Mouse (Mus musculus) midbrain, embryonic 15.5 days (tissue): Measurements from ENCODE around the gene Prkcz. TPM values are rescaled to one million over a fixed set of nuclear protein-coding genes. Genes with fewer than 3 reads are reported as not detected.

ENCODE experiments used
- ATAC-seq: fragments of 200-750 bp; cut with Nextera tagmentation; replicated peaks from 2 replicates; pipeline ENCODE4 v1.8.0; 2017; ENCODE audit warnings: moderate TSS enrichment
- H3K27ac ChIP-seq: fragments of 300-500 bp; sonication (generic); 2 replicates; pipeline ENCODE4 v1.5.1; 2015; ENCODE audit warnings: mild to moderate bottlenecking, inconsistent platforms
- H3K27me3 ChIP-seq: fragments of 300-500 bp; sonication (generic); replicated peaks from 2 replicates; pipeline ENCODE4 v1.6.1; 2015; ENCODE audit warnings: inconsistent platforms
- H3K36me3 ChIP-seq: fragments of 300-500 bp; sonication (generic); replicated peaks from 2 replicates; pipeline ENCODE4 v1.6.1; 2015; ENCODE audit warnings: inconsistent platforms
- H3K4me1 ChIP-seq: fragments of 300-500 bp; sonication (generic); 2 replicates; pipeline ENCODE4 v1.6.1; 2015; ENCODE audit warnings: inconsistent platforms
- H3K4me2 ChIP-seq: fragments of 300-500 bp; sonication (generic); 2 replicates; pipeline ENCODE4 v1.6.1; 2015; ENCODE audit warnings: inconsistent platforms, mild to moderate bottlenecking, moderate library complexity
- H3K4me3 ChIP-seq: fragments of 300-500 bp; sonication (generic); 2 replicates; pipeline ENCODE4 v1.5.1; 2015; ENCODE audit warnings: mild to moderate bottlenecking, inconsistent platforms
- H3K9ac ChIP-seq: fragments of 300-500 bp; sonication (generic); 2 replicates; pipeline ENCODE4 v1.6.1; 2015; ENCODE audit warnings: mild to moderate bottlenecking, inconsistent platforms
- H3K9me3 ChIP-seq: fragments of 300-500 bp; sonication (generic); 2 replicates; pipeline ENCODE4 v1.6.1; 2016; ENCODE audit warnings: inconsistent platforms
- WGBS: fragments of 180-500 bp; shearing (Covaris S2); methylation state at CpG from one replicate; pipeline ENCODE4 v1.1.7; 2015; ENCODE audit warnings: mixed read lengths; 5-methylcytosine and 5-hydroxymethylcytosine counted together
- polyA plus RNA-seq: library from polyadenylated mRNA; unstranded; fragments of >200 nt; fragmentation: Nextera tagmentation; extraction: Ambion mirVana; gene quantifications from 2 replicates; pipeline ENCODE4 v1.2.1, GENCODE M21; 2015

The Prkcz gene
- polyA plus RNA-seq, 1 experiment from 2014 or later = 95.6 TPM

DNA sequence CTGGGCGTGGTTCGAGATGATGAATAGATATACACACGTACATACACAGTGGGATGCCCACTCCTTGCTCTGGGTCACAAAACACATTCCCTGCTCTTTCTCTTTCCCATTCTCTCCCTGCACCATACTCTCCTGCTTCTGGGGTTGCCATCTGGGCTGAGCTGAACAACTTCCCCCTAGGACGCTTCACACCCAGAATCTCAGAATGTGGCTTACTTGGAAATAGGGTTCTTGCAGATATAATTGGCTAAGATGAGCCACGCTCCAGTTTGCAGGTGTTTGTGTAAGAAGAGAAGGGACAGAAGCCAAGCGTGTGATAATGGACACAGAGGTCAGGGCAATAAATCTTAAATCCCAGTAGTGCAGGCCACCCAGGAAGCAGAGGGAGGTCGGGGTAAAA is 20.8 kb upstream of the Prkcz start:
- Histone ChIP-seq H3K4me1 (no peaks in the 10 kb centered on the region), H3K4me3 (no peak overlapping the region), H3K9me3 (no peaks in the 10 kb centered on the region), H3K27me3 (no peaks in the 10 kb centered on the region), H3K4me2 (no peak overlapping the region), H3K27ac (no peak overlapping the region), H3K36me3 (no peaks in the 10 kb centered on the region), H3K9ac (no peak overlapping the region)
- ATAC-seq = no peak
- 61% methylated on average over 7 of the region's 7 CpGs for WGBS

DNA sequence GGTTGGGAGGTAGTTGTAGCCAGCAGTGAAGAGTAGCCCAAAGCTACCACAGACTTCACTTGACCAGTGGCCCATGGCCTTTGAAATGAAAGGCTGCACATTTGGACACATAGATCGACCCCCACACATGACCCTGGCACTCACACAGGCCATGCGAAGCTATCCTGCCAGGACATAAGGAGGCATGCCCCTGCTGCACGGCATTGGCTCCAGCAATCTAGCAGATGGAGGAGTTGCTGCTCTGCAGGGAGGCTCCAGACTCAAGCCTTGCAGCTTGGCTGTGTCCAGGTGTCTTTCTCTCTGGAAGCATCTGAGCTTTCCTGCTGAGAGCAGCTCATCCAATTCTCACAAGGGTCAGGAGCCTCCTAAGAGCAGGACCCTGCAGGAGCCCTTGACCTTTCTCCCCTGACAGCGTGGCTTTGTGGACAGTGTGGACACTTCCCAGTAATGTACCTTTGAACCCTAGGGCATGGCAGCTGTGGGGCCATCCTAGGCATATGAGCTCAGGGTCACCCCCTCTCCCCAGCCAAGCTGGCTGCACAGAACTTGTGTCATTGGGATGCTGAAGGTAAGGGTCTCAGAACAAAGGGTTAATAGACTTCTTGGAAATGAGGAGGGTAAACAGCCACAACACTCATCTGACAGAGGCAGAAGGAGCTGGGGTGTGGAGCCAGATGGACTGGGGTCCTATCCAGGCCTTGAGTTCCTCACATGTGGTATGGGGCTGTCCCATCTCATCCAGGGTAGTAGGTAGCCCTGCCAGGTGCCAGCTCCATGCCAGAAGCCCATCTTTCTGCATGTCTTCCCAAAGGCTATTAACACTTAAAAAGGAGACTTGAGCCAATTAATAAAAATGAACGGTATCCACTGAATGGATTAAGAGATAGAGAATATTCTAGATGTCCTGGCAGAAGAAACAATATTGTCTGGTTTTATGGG is 10.9 kb upstream of the Prkcz start:
- Histone ChIP-seq H3K4me3 (no peak overlapping the region), H3K9me3 (no peaks in the 10 kb centered on the region), H3K9ac (no peak overlapping the region), H3K36me3 (no peaks in the 10 kb centered on the region), H3K27ac (no peak overlapping the region), H3K4me1 (no peaks in the 10 kb centered on the region), H3K27me3 (no peaks in the 10 kb centered on the region), H3K4me2 (no peak overlapping the region)
- 78% methylated on average over 5 of the region's 5 CpGs for WGBS
- no peak for ATAC-seq

DNA sequence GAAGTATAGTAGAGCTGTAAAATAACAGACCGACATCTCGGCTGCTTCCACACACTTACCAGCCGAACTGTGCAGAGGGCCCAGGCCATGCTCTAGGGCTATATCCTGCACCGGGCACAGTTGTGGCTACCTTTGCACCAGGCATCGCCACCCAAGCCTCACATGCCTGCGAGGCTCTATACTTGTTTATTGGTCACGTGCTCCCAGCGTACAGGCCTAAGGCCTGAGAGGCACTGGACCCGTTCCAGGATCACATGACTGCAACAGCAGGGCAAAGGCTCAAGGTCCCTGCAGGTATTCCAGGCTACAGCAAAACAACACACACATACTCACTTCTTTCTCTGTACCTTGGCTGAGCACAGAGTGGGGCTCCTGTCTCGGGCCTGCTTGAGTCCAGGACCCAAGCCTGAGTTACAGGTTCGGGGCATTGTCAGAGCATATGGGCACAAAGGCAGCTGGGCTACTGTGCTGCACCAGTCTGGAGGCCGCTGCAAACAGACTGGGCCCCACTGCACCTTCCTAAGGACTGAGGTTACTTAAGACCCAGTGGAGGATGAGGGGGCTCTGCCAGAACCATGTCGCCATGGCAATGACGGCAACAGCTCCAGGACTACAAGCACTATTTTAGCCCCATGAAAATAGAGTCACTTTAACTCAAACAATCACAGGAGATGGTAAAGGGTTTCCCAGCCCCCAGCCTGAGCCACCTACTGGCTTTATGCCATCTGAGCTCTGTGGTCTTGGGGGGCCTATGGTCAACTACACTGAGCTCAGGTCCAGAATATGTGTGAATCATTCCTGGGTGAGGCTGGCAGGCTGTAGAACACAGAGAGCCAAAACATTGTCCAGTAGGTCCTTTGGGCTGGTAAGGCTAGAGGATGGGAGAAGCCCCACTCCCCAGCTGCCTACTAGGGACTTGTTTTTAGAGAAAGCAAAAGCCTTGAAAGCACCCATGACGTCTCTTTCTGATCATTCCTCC is 9.9 kb upstream of the Prkcz start:
- Histone ChIP-seq H3K27ac (no peak overlapping the region), H3K9ac (no peak overlapping the region), H3K4me1 (no peaks in the 10 kb centered on the region), H3K36me3 (no peaks in the 10 kb centered on the region), H3K9me3 (no peaks in the 10 kb centered on the region), H3K4me3 (no peak overlapping the region), H3K27me3 (peaks cover 4% of the 10 kb centered on the region; the same call in 1 of the 2 replicates), H3K4me2 (no peak overlapping the region)
- ATAC-seq = no peak
- WGBS = 87% methylated on average over 15 of the region's 15 CpGs

DNA sequence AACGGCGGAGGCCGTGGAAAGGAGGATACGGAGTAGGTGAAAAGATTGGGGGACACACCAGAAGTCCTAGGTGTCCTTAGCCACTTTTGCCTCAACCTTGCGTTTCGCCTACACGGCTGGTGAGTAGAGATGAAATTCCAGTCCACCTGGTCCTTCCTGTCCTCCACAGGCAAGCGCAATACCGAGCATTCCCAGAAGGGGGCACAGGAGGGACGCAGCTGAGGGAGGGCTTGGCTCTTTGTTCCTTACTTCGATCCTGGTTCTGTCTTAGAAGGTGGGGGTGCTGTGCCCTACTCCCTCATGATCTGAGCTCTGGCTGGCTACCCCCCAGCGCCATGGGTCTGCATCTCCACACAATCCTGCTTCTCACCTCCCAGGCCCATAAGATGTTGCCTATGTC is 7.5 kb upstream of the Prkcz start:
- ATAC-seq = no peak
- Histone ChIP-seq H3K9me3 (no peaks in the 10 kb centered on the region), H3K4me1 (no peaks in the 10 kb centered on the region), H3K27me3 (peaks cover 10% of the 10 kb centered on the region), H3K9ac (no peak overlapping the region), H3K4me2 (no peak overlapping the region), H3K4me3 (no peak overlapping the region), H3K36me3 (no peaks in the 10 kb centered on the region), H3K27ac (no peak overlapping the region)
- 27% methylated on average over 12 of the region's 12 CpGs for WGBS

DNA sequence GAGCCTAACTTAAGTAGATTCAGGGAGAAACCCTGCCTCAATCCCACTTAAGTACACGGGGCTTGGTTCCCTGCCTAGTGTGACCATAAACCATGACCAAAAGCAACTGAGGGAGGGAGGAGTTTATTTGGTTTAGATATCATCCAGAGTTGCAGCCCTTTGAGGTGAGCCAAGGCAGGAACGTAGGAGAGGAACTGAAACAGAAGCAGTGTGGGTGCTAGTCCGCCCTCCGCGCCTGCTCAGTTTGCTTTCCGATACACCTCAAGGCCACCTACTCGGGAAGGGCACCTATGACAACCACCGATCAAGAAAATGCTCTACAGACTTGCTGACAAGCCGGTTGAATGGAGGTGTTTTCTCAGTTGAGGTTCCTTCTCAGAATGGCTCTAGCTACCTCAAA is 6.6 kb upstream of the Prkcz start:
- Histone ChIP-seq H3K4me2 (no peak overlapping the region), H3K27me3 (peaks cover 19% of the 10 kb centered on the region), H3K9ac (no peak overlapping the region), H3K4me3 (no peak overlapping the region), H3K4me1 (no peaks in the 10 kb centered on the region), H3K36me3 (no peaks in the 10 kb centered on the region), H3K9me3 (no peaks in the 10 kb centered on the region), H3K27ac (no peak overlapping the region)
- 93% methylated on average over 9 of the region's 9 CpGs for WGBS
- no peak for ATAC-seq

DNA sequence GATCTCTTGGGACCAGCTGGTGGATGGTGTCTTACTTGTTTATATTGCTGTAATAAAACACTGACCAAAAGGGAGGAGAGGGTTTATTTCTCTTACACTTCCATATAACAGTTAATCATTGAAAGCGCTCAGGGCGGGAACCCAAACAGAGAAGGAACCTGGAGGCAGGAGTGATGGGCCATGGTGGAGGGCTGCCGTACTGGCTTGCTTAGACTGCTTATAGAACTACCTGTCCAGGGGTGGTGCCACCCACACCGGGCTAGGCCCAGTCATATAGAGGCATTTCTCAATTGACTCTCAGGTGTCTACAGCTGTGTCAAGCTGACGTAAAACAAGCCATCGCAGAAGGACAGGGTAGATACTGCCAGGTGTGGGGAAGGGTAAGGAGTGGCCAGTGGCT is 5.6 kb upstream of the Prkcz start:
- no peak overlapping the region for H3K9ac ChIP-seq
- no peak overlapping the region for H3K4me3 ChIP-seq
- no peak overlapping the region for H3K27ac ChIP-seq
- peaks cover 29% of the 10 kb centered on the region for H3K27me3 ChIP-seq
- H3K4me1 ChIP-seq = peaks cover 3% of the 10 kb centered on the region
- 95% methylated on average over 6 of the region's 6 CpGs for WGBS
- no peaks in the 10 kb centered on the region for H3K36me3 ChIP-seq
- no peak for ATAC-seq
- H3K4me2 ChIP-seq = no peak overlapping the region
- H3K9me3 ChIP-seq = no peaks in the 10 kb centered on the region

DNA sequence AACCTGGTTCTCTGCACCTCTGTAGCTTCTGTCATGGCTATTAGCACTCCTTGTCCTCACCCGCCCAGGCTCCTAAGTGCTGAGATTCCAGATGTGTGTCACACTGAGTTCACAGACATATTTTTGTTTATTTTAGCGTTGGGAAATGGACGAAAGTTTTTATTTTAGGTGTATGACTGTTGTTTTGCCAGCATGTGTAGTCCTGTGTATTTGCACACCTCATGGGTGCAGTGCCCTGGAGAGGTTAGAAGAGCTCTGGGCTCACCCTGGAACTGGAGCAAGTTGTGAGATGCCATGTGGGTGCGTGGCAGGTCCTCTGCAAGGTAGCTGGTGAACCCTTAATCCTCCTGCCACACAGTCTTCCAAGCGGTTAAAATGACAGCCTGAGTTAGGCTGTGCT is 1.3 kb upstream of the Prkcz start:
- 44% methylated on average over 5 of the region's 5 CpGs for WGBS
- Histone ChIP-seq H3K27me3 (peaks cover 58% of the 10 kb centered on the region), H3K4me1 (peaks cover 13% of the 10 kb centered on the region), H3K9me3 (no peaks in the 10 kb centered on the region), H3K36me3 (no peaks in the 10 kb centered on the region), H3K4me3 (no peak overlapping the region), H3K4me2 (no peak overlapping the region), H3K9ac (no peak overlapping the region), H3K27ac (no peak overlapping the region)
- ATAC-seq = no peak

DNA sequence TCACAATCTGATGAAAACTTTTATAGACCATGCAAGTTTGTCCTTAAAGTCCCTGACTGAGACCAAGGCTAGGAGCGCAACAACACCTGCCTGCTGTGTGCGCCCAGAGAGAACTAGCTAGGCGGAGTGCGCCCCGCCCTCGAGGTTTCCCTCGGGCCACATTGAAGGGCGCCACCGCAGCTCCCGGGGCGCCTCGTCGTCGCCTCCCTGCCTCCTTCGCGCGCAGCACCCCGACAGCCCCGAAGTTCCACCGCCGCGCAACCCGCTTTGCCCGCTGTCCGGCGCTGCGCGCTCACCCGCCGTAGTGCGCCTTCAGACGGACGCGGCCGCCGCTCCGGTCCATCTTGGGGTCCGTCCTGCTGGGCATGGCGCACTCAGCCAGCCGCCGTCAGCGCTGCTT is 305 bp downstream of the Prkcz start:
- H3K27ac ChIP-seq = no peak overlapping the region
- no peaks in the 10 kb centered on the region for H3K36me3 ChIP-seq
- WGBS = under 1% methylated on average over 33 of the region's 42 CpGs
- peaks cover 13% of the 10 kb centered on the region for H3K4me1 ChIP-seq
- peak overlapping the region; percentile 42 for H3K4me3 ChIP-seq
- 0 out of 2 replicates have a peak overlapping the region, but pooled peaks have one; percentile 6 for H3K9ac ChIP-seq
- peak overlapping the region; percentile 65 for H3K4me2 ChIP-seq
- H3K27me3 ChIP-seq = peaks cover 52% of the 10 kb centered on the region
- no peaks in the 10 kb centered on the region for H3K9me3 ChIP-seq
- ATAC-seq = no peak

DNA sequence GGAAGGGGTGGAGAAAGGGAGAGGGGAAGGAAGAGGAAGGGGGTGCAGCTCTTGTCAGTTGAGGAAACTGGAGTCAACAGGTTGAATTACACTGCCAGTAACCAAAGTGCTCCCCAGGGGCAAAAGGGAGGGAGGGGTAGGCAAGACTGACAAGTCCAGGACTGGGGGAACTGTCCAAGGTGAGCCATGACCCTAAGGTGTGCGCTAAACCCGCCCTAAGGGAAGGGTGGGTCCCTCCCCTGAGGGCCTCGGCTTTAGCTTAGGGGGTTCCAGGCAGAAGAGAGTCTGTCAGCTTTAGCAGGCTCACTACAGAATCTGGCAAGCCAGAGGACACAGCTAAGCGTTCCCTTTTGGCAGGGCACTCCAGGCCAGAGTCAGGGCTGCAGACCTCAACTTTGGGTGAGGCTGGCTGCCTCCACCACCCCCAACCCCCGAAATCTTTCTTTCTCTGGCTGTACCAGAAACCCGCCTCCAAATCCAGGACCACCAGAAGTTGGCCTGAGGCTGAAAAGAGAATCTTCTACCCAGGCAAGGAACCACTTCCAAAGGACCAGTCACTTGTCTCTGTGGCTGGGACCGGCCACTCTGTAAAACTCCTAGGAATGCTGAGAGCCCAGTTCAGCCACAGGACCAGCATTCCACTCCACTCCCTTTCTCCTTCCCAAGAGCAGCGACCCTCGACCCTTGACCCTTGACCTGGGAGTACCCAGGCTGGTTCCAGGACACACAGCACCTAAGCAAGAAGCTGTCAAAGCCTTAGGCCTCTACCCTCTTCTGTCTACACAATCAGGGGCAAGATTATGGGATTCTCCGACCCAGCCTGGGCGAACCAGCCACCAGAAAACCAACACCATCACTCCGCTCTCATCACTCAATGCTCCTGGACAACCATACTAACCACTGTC is 1.3 kb downstream of the Prkcz start:
- Histone ChIP-seq H3K27ac (no peak overlapping the region), H3K36me3 (no peaks in the 10 kb centered on the region), H3K4me2 (no peak overlapping the region), H3K9ac (no peak overlapping the region), H3K4me1 (peaks cover 13% of the 10 kb centered on the region), H3K27me3 (peaks cover 52% of the 10 kb centered on the region), H3K9me3 (no peaks in the 10 kb centered on the region), H3K4me3 (no peak overlapping the region)
- 47% methylated on average over 12 of the region's 12 CpGs for WGBS
- no peak for ATAC-seq

DNA sequence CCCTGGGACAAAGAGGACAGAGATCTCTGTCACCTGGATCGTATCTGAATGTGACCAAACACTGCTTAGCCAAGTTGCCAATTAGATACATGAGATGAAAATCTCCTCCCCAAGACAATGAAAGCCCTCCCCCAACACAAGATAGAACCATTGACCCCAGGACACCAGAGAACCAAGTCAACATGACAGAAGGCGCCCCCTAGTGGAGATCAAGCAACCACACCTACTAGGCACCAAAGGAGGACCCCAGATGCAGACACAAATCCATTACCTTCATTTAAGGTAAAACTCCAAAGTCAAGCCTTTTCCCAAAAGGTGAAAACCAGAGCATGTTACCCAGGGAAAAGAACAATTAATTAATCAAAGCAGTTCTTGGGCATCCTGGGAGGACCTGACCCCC is 3.6 kb downstream of the Prkcz start:
- ATAC-seq = no peak
- H3K27ac ChIP-seq = no peak overlapping the region
- no peak overlapping the region for H3K9ac ChIP-seq
- H3K4me3 ChIP-seq = no peak overlapping the region
- H3K4me1 ChIP-seq = peaks cover 13% of the 10 kb centered on the region
- H3K9me3 ChIP-seq = no peaks in the 10 kb centered on the region
- whole genome bisulfite sequencing = 47% methylated on average over 2 of the region's 2 CpGs
- peaks cover 37% of the 10 kb centered on the region for H3K27me3 ChIP-seq
- H3K36me3 ChIP-seq = no peaks in the 10 kb centered on the region
- H3K4me2 ChIP-seq = no peak overlapping the region

DNA sequence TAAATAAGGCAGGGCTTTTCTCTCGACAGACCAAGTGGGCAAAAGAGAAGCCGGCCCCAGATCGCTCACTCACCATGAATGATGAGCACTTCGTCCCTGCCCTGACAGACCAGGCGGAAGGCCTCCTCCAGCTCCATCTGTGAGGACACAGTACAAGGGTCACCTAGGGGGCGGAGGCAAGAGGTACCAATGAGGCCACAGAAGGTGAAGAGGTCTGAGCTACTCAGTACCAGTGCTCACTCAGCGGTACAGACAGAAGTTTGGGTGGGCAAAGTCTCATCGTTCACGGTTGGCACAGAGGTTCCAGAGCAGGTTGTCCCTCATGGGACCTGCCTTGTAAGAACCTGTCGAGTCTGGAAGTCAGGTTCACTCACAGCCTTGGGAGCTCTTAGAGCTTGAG is 4.8 kb downstream of the Prkcz start:
- H3K4me1 ChIP-seq = peaks cover 6% of the 10 kb centered on the region
- H3K36me3 ChIP-seq = no peaks in the 10 kb centered on the region
- no peak overlapping the region for H3K4me2 ChIP-seq
- no peak overlapping the region for H3K27ac ChIP-seq
- H3K9ac ChIP-seq = no peak overlapping the region
- H3K4me3 ChIP-seq = no peak overlapping the region
- ATAC-seq = no peak
- H3K27me3 ChIP-seq = peaks cover 24% of the 10 kb centered on the region
- no peaks in the 10 kb centered on the region for H3K9me3 ChIP-seq
- 93% methylated on average over 10 of the region's 10 CpGs for WGBS
